Mouse (Mus musculus): ENCODE data around the gene Ap1ar.

Ap1ar gene

GRCm38 (mm10) chr3:127841926-127842325 is 4.6 kb upstream of the Ap1ar start:
- in situ Hi-C loops (cut with MboI, MseI) = loop anchor here (5.0 kb wide), 1 partner anchor 45 kb away; no protein-coding TSS in a partner anchor

GRCm38 (mm10) chr3:127837972-127838644 is 785 bp upstream of the Ap1ar start:
- in situ Hi-C loops (cut with MboI, MseI) = no loop called here

GRCm38 (mm10) chr3:127836798-127837153 is 547 bp downstream of the Ap1ar start:
- in situ Hi-C loops (cut with MboI, MseI) = no loop called here

DNA sequence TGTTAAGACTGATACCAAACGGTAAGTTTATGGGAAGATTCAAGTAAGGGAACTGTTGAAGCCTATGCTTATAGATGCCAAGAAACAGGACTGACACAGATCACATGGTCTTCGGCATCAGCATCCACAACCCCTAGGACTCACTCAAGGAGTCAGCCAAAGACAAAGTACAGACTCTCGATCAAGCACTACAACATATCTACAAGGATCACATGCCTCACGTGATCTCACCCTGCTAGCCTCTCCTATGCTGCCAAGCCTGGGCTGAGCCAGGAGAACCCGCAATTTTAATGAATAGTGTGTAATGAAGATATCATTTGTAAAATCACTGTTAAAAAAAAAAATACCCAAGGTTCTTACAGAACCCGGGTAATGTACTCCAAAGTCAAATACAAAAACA is 1.7 kb downstream of the Ap1ar start:
- in situ Hi-C loops (cut with MboI, MseI) = no loop called here

GRCm38 (mm10) chr3:127834040-127834439 is 3.3 kb downstream of the Ap1ar start:
- in situ Hi-C loops (cut with MboI, MseI) = no loop called here

- in situ Hi-C loops (cut with MboI, MseI) = no loop called here
Observed at GRCm38 (mm10) chr3:127831079-127831478, 6.2 kb downstream of the Ap1ar start.

DNA sequence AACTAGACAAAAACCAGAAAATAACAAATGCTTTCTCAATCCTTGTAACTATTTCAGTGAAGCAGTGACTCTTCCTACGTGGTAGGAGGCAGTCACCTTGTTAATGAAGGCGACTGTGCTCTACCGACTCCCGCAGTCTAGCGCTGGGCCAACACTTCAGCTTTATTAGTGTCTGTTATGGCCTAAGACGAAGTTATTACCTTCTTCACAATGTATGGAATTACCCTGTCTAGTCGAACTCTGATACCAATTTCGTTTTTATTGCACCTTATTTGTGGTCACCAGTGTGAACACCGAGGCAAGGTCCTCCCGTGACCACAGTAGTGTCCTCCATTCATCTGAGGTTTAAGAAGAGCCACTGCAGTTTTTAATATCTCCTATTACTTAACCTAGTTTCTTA is 7.1 kb downstream of the Ap1ar start:
- in situ Hi-C loops (cut with MboI, MseI) = no loop called here

GRCm38 (mm10) chr3:127827123-127827522 is 10.2 kb downstream of the Ap1ar start:
- in situ Hi-C loops (cut with MboI, MseI) = no loop called here

- in situ Hi-C loops (cut with MboI, MseI) = no loop called here
Observed at GRCm38 (mm10) chr3:127826503-127826902, 10.8 kb downstream of the Ap1ar start.

DNA sequence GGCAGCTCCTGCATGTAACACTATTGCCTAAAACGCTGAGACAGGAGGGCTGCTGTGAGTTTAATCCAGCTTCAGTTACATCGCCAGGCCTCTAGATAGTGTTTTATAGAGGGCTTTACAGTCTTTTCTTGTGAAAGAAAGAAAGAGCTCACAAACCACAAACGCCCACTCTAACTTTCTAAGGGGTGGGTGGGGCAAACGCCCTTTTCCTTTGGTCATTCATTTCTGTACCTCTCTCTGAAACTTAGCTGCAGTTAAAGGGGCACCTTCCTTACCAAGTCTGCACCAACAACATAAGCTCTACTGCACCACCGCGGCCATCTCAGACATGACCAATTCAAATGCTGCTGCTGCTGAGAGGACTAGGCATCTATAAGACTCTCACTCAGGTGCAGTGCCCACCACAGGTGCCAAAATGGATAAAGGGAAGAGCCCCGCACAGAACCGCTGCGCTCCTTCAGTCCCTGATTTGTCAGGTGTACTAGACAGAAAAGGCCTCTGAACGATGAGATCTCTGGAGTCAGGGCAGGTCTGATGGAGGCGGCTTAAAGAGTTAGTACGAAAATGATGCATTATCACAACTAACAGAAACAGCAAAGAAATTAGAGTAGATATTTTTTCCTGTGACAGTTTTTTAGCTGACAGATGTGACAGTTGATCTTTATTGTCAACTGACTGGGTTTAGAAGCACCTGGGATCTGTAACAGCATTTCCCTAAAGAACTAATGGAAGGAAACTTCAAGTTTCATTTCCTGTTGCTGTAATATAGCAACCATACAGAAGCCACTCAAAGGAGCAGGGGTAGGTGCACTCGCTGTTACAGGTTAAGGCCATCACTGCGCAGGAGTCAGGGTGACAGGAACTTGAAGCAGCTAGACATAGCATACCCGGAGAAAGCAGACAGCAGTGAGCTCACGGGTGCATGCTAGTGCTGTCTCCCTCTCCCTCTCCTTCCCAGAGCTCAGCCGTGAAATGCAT is 13.1 kb downstream of the Ap1ar start:
- in situ Hi-C loops (cut with MboI, MseI) = no loop called here

- in situ Hi-C loops (cut with MboI, MseI) = no loop called here
Observed at GRCm38 (mm10) chr3:127821209-127821608, 16.1 kb downstream of the Ap1ar start.

DNA sequence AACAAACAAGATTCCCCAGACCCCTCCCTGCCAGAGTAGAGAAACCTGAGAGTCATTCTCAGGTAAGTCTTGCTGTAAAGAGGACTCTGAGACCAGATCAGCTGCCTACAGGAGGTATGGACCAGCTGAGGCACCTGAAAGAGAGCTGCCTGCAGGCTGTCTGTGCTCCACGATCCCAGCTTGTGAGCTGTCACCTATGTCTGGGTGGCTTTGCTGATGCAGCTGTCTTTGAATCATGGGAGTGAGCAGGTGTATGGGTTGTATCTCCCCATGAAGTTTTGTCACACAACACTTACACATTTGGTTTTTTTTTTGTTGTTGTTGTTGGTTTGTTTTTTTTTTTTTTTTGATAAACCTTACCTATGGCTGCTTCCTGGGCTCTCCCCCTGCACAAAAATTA is 16.9 kb downstream of the Ap1ar start:
- in situ Hi-C loops (cut with MboI, MseI) = no loop called here

DNA sequence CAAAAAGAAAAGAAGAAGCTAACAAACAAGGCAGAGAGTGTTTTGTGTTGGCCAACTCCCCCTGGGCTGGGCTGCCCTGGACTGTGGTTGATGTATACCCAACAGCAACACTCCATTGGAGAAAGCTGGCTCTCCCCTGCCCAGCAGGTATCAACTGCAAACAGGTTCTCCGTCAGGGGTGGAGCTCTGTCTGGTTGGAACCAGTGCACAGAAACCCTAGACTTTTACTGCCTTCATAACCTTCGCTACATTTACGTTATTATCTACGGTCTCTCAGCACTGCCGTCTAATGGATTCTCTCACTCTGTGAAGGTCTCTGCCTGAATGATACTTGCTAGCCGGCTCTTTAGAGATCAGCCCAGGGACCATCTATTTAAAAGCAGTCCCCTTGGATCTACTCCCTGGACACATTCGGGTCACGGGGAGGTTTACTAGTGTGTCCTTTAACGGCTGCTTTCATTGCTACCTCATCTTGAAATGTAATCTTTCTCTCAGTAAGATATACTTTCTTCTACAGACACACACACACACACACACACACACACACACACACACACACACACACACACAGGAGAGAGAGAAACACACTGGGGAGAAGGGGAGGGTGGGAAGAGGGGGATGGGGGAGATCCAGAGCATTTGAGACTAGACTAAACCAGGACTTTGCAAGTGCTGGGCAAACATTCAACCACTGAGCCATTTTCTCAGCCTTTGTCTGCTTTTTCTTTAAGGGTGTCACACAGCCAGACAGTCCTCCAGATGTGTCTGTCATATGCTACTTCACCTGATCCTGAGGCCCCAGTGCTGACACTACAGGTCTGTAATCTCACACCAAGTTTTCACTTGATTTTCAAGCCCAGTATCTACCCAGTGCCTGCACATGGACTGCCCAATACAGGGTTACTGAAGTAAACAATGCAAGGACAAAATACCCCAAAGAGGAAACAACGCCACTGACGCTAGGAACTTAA is 18.3 kb downstream of the Ap1ar start:
- in situ Hi-C loops (cut with MboI, MseI) = no loop called here

- in situ Hi-C loops (cut with MboI, MseI) = no loop called here
Observed at GRCm38 (mm10) chr3:127817120-127817683, 20.1 kb downstream of the Ap1ar start.

GRCm38 (mm10) chr3:127809103-127809502 is 28.2 kb downstream of the Ap1ar start:
- in situ Hi-C loops (cut with MboI, MseI) = no loop called here

- in situ Hi-C loops (cut with MboI, MseI) = no loop called here
Observed at GRCm38 (mm10) chr3:127807846-127808245, 29.5 kb downstream of the Ap1ar start.

DNA sequence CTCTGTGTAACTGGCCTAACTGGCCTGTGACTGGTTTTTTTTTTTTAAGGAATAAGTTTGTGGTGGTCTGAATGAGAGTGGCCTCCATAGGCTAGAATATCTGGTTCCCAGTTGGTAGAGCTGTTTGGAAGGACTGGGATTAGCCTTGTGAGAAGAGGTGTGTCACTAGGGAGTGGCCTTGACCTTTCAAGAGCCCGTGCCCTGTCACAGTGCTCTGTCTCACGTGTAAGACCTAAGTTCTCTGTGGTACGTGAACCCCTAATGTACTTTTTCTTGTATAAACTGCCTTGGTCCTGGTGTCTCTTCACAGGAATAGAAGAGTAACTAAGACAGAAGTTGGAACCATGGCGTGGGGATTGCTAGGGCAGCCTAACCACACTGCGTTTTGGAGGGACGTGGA is 31.3 kb downstream of the Ap1ar start:
- in situ Hi-C loops (cut with MboI, MseI) = no loop called here

DNA sequence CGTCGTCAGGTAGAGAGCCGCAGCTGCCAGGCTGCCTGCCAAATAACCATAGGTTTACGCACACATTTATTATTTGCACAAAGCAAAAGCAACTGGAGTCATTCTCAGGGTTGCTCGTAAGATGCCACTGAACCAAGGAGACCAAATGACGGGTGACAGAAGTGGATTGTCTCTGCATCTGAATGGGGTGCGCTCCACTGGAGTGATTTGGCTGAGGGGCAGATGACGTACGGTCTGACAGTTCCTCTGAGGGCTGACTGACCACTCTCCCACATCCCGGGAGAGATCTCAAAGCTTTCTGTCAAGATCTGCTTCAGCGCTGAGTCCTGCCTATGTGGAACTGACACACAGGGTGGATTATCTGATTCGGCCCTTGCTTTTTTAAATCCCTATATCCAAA is 32.3 kb downstream of the Ap1ar start:
- in situ Hi-C loops (cut with MboI, MseI) = no loop called here

- in situ Hi-C loops (cut with MboI, MseI) = no loop called here
Observed at GRCm38 (mm10) chr3:127804439-127804838, 32.9 kb downstream of the Ap1ar start.

GRCm38 (mm10) chr3:127802814-127803213 is 34.5 kb downstream of the Ap1ar start:
- in situ Hi-C loops (cut with MboI, MseI) = no loop called here

GRCm38 (mm10) chr3:127801162-127801561 is 36.2 kb downstream of the Ap1ar start:
- in situ Hi-C loops (cut with MboI, MseI) = no loop called here

Data from T-helper 2 cell (primary cell).